Mouse (Mus musculus): Measurements from ENCODE around the gene Tfam.

Gene Tfam

GRCm38 (mm10) chr10:71223101-71223500 is 15.0 kb downstream of the Tfam start:
- CTCF ChIA-PET, result no interaction called here

GRCm38 (mm10) chr10:71222639-71223038 is 15.4 kb downstream of the Tfam start:
- CTCF ChIA-PET, result no interaction called here

GRCm38 (mm10) chr10:71218228-71218892 is 19.7 kb downstream of the Tfam start:
- CTCF ChIA-PET, result interaction anchor here (0.6 kb wide), 1 partner anchor 9 kb away, joined by 4 read pairs; no protein-coding TSS in a partner anchor

GRCm38 (mm10) chr10:71215996-71216395 is 22.1 kb downstream of the Tfam start:
- CTCF ChIA-PET, result no interaction called here

GRCm38 (mm10) chr10:71201512-71201911 is 36.6 kb downstream of the Tfam start:
- CTCF ChIA-PET, result no interaction called here

GRCm38 (mm10) chr10:71200964-71201363 is 37.1 kb downstream of the Tfam start:
- CTCF ChIA-PET, result no interaction called here

GRCm38 (mm10) chr10:71198676-71199075 is 39.4 kb downstream of the Tfam start:
- CTCF ChIA-PET, result no interaction called here

- CTCF ChIA-PET, result no interaction called here
Observed at GRCm38 (mm10) chr10:71197036-71197785, 40.9 kb downstream of the Tfam start.

GRCm38 (mm10) chr10:71195501-71195900 is 42.6 kb downstream of the Tfam start:
- CTCF ChIA-PET, result no interaction called here

- CTCF ChIA-PET, result no interaction called here
Observed at GRCm38 (mm10) chr10:71194713-71195112, 43.4 kb downstream of the Tfam start.

- CTCF ChIA-PET, result no interaction called here
Observed at GRCm38 (mm10) chr10:71193319-71193718, 44.8 kb downstream of the Tfam start.

- CTCF ChIA-PET, result no interaction called here
Observed at GRCm38 (mm10) chr10:71192886-71193285, 45.2 kb downstream of the Tfam start.

- CTCF ChIA-PET, result no interaction called here
Observed at GRCm38 (mm10) chr10:71188681-71189080, 49.4 kb downstream of the Tfam start.

- CTCF ChIA-PET, result no interaction called here
Observed at GRCm38 (mm10) chr10:71185059-71185458, 53.0 kb downstream of the Tfam start.

GRCm38 (mm10) chr10:71183339-71184031 is 54.6 kb downstream of the Tfam start:
- CTCF ChIA-PET, result no interaction called here

GRCm38 (mm10) chr10:71181931-71182330 is 56.1 kb downstream of the Tfam start:
- CTCF ChIA-PET, result no interaction called here

- CTCF ChIA-PET, result no interaction called here
Observed at GRCm38 (mm10) chr10:71181091-71181490, 57.0 kb downstream of the Tfam start.

GRCm38 (mm10) chr10:71180057-71180456 is 58.0 kb downstream of the Tfam start:
- CTCF ChIA-PET, result interaction anchor here (0.7 kb wide), 1 partner anchor 25 kb away, joined by 5 read pairs; no protein-coding TSS in a partner anchor

- CTCF ChIA-PET, result no interaction called here
Observed at GRCm38 (mm10) chr10:71177201-71177600, 60.9 kb downstream of the Tfam start.

- CTCF ChIA-PET, result no interaction called here
Observed at GRCm38 (mm10) chr10:71176341-71176740, 61.7 kb downstream of the Tfam start.
